Mouse (Mus musculus): ENCODE measurements at regions not wholly inside any gene's neighbourhood (a gene's known extent, or its start where the extent isn't known, plus 50 kb on each side); places are given as distances from the start of the nearest gene placed in this dataset.

DNA sequence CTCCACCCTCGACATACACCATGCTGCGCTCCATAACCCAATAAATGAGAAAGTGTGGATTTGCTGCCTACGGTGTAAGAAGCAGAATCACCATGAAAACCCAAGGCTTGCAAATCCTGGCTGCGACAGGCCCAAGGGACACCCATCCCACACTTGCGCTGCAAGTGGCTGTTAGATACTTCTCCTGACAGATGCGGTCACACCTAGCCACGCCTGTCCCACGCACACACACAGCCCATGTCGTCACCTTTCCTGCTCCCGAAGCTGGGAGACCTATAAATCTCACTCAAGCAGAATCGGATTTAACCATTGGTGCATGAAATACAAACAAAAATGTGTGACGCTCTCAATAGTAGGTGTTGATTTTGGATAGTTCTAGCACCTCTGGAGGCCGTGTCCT is 145.8 kb downstream of the Irs2 start:
- Histone ChIP-seq H3K9me3 (ENCODE audit: low read length) (no peaks in the 10 kb centered on the region), H3K27ac (no peak overlapping the region), H3K4me3 (ENCODE audit: low read length) (no peak overlapping the region), H3K9ac (replicated peaks; ENCODE audit: low read length) (no peak overlapping the region), H3K27me3 (ENCODE audit: insufficient read depth, low read length) (no peaks in the 10 kb centered on the region), H3K36me3 (ENCODE audit: insufficient read depth, low read length) (no peaks in the 10 kb centered on the region), H3K4me2 (ENCODE audit: low read depth, low read length) (no peak overlapping the region), H3K4me1 (ENCODE audit: insufficient read depth, low read length) (peaks cover 9% of the 10 kb centered on the region; the same call in 1 of the 2 replicates)
- no peak for DNase-seq (ENCODE audit: low spot score)
- WGBS = 85% methylated on average over 13 of the region's 13 CpGs
- no peak for TF ChIP-seq CTCF (IDR thresholded peaks at IDR 0.05; ENCODE audit: low read depth)
- ATAC-seq = no peak

DNA sequence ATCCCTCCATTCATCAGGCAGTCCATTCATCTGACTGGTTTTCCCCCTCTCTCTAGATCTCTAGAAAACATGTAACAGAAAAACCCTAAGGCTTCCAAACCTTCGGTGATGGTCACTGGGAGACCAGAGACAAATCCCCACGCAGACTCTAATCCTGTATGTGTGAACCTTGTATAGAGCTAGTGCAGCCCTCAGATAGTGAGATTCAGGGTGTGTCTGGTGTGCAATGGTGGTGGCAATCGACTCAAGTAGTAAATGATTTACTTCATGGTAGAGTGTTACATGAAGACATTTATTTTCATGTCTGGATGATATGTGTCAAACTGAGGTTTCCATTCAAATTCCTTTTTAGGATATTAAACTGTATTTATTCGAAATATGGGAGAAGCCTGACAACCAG is 147.4 kb downstream of the Irs2 start:
- no peak overlapping the region for H3K27ac ChIP-seq
- no peak overlapping the region for H3K9ac ChIP-seq (replicated peaks; ENCODE audit: low read length)
- DNase-seq (ENCODE audit: low spot score) = no peak
- no peaks in the 10 kb centered on the region for H3K9me3 ChIP-seq (ENCODE audit: low read length)
- no peaks in the 10 kb centered on the region for H3K27me3 ChIP-seq (ENCODE audit: insufficient read depth, low read length)
- peaks cover 6% of the 10 kb centered on the region; the same call in 1 of the 2 replicates for H3K4me1 ChIP-seq (ENCODE audit: insufficient read depth, low read length)
- no peaks in the 10 kb centered on the region for H3K36me3 ChIP-seq (ENCODE audit: insufficient read depth, low read length)
- no peak overlapping the region for H3K4me3 ChIP-seq (ENCODE audit: low read length)
- TF ChIP-seq CTCF (IDR thresholded peaks at IDR 0.05; ENCODE audit: low read depth) = no peak
- 86% methylated on average over 4 of the region's 4 CpGs for WGBS
- ATAC-seq = no peak
- no peak overlapping the region for H3K4me2 ChIP-seq (ENCODE audit: low read depth, low read length)

DNA sequence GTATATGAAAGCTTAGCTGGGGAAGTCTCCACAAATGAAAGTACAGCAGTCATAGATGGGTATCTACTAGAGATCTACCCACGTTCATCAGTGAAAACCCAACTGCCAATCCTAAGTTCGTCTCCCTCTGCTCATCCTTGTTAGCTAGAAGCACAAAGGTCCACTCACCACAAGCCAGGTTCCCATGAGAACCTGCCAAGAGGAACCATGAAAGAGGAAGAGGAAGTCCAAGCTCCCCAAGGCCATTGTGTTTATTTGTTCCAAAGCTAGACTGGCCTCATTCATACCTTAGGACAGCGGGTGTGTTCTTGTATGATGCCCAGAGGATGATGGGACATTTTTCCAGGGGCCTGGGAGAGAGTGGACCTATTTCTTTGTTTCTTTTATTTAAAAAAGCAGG is 150.4 kb downstream of the Irs2 start:
- Histone ChIP-seq H3K9me3 (ENCODE audit: low read length) (no peaks in the 10 kb centered on the region), H3K27me3 (ENCODE audit: insufficient read depth, low read length) (no peaks in the 10 kb centered on the region), H3K36me3 (ENCODE audit: insufficient read depth, low read length) (no peaks in the 10 kb centered on the region), H3K4me2 (ENCODE audit: low read depth, low read length) (no peak overlapping the region), H3K9ac (replicated peaks; ENCODE audit: low read length) (no peak overlapping the region), H3K27ac (no peak overlapping the region), H3K4me3 (ENCODE audit: low read length) (no peak overlapping the region), H3K4me1 (ENCODE audit: insufficient read depth, low read length) (no peaks in the 10 kb centered on the region)
- no peak for ATAC-seq
- WGBS = 91% methylated on average over 3 of the region's 3 CpGs
- no peak for DNase-seq (ENCODE audit: low spot score)
- no peak for TF ChIP-seq CTCF (IDR thresholded peaks at IDR 0.05; ENCODE audit: low read depth)

DNA sequence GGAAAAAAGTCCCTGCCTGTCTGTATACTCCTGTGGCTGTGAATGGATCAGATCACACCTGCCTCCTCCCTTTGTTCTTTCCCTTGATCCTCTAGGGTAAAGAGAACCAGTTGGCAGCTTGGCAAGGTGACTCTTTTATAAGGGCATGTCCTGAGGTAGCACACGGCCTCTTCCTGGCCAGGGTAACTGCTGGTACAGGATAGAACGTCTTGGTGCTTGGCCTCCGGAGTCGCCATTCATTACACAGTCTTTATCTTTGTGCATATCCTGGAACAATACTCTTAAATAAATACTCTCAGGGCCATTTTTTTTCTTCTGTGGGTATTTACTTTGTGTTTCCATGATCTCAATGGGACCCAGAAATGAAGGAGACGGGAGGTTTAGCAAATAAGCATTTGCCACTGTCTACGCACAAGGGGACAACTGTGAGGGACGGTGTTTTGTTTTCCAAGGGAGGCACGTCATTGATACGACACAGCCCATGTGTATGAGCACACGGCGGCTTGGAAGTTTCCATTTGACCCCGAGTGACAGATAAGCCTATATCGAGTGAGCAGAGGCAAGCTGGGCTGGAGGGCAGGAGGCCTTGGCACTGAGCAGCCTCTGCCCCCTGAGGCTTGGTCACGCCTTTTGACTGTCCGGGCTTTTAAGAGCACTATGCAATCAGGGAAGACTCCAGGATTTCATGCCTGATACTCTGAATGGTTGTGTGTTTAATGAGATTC is 151.1 kb downstream of the Irs2 start:
- Histone ChIP-seq H3K4me3 (ENCODE audit: low read length) (no peak overlapping the region), H3K36me3 (ENCODE audit: insufficient read depth, low read length) (no peaks in the 10 kb centered on the region)

DNA sequence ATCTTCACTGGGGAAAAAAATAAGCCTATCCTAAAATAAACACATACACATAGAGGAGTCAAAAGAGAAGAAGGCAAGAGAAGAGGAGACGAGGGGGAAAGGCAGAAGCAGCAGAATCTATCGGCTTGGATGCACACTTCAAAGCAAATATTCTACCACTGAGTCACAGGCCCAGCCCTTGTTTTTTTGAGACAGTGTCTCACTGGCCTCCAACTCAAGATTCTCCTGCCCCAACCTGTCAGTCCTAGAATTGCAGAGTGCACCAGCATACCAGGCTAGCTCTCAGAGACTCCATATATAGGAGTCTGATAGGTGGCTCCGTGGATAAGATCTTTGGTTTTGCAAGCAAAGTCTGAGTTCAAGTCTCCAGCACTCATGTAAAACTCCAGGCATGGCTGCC is 152.6 kb downstream of the Irs2 start:
- H3K9ac ChIP-seq (replicated peaks; ENCODE audit: low read length) = no peak overlapping the region
- ATAC-seq = no peak
- no peaks in the 10 kb centered on the region for H3K36me3 ChIP-seq (ENCODE audit: insufficient read depth, low read length)
- no peaks in the 10 kb centered on the region for H3K27me3 ChIP-seq (ENCODE audit: insufficient read depth, low read length)
- H3K4me1 ChIP-seq (ENCODE audit: insufficient read depth, low read length) = no peaks in the 10 kb centered on the region
- TF ChIP-seq CTCF (IDR thresholded peaks at IDR 0.05; ENCODE audit: low read depth) = no peak
- H3K9me3 ChIP-seq (ENCODE audit: low read length) = no peaks in the 10 kb centered on the region
- H3K4me2 ChIP-seq (ENCODE audit: low read depth, low read length) = no peak overlapping the region
- H3K27ac ChIP-seq = no peak overlapping the region
- DNase-seq (ENCODE audit: low spot score) = no peak
- no peak overlapping the region for H3K4me3 ChIP-seq (ENCODE audit: low read length)
- WGBS = 95% methylated on average over 3 of the region's 3 CpGs

More for the DNA sequence above, 151.1 kb downstream of the Irs2 start:
- Histone ChIP-seq H3K27me3 (ENCODE audit: insufficient read depth, low read length) (no peaks in the 10 kb centered on the region), H3K9ac (replicated peaks; ENCODE audit: low read length) (no peak overlapping the region), H3K4me1 (ENCODE audit: insufficient read depth, low read length) (no peaks in the 10 kb centered on the region), H3K27ac (no peak overlapping the region), H3K4me2 (ENCODE audit: low read depth, low read length) (no peak overlapping the region), H3K9me3 (ENCODE audit: low read length) (no peaks in the 10 kb centered on the region)
- 38% methylated on average over 15 of the region's 15 CpGs for WGBS
- DNase-seq (ENCODE audit: low spot score) (no peak), ATAC-seq (no peak)
- no peak for TF ChIP-seq CTCF (IDR thresholded peaks at IDR 0.05; ENCODE audit: low read depth)

DNA sequence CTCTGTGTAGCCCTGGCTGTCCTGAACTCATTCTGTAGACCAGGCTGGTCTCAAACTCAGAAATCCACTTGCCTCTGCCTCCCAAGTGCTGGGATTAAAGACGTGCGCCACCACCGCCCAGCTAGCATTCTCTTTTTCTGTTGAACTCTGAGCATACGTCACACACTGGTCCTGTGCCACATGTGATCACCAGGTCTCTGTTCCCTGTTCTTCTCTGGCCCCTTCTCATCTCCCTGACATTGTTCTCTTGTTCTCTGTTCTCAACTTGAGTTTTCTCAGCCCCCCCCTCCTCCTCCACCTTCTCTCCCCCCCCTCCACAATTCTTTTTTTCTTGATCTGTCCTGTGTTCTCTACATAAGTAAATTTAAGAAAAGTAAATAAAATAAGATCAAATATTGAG is 153.1 kb downstream of the Irs2 start:
- no peak overlapping the region for H3K9ac ChIP-seq (replicated peaks; ENCODE audit: low read length)
- WGBS = 80% methylated on average over 4 of the region's 4 CpGs
- H3K4me2 ChIP-seq (ENCODE audit: low read depth, low read length) = no peak overlapping the region
- H3K4me3 ChIP-seq (ENCODE audit: low read length) = no peak overlapping the region
- ATAC-seq (no peak), DNase-seq (ENCODE audit: low spot score) (no peak)
- no peaks in the 10 kb centered on the region for H3K27me3 ChIP-seq (ENCODE audit: insufficient read depth, low read length)
- no peaks in the 10 kb centered on the region for H3K36me3 ChIP-seq (ENCODE audit: insufficient read depth, low read length)
- no peaks in the 10 kb centered on the region for H3K4me1 ChIP-seq (ENCODE audit: insufficient read depth, low read length)
- no peaks in the 10 kb centered on the region for H3K9me3 ChIP-seq (ENCODE audit: low read length)
- no peak for TF ChIP-seq CTCF (IDR thresholded peaks at IDR 0.05; ENCODE audit: low read depth)
- H3K27ac ChIP-seq = no peak overlapping the region

DNA sequence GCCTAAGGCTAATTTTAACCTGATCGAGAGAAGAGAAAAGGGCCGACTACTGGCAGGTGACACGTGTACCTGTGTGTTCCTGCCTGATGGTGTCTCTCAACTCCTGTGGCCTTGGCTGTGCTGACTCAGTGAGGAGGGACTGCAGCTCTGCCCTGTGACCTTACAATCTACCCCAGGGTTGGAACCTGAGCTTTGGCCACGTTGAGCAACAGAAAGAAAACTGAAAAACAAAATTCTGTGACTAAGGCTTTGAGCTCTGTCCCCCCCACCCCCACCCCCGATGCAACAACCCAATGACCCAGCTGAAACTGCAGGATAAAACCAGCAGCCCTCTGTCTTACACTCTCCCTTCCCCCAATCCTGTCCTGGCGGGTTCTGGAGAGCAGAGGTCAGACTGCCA is 153.7 kb downstream of the Irs2 start:
- Histone ChIP-seq H3K4me3 (ENCODE audit: low read length) (no peak overlapping the region), H3K9ac (replicated peaks; ENCODE audit: low read length) (no peak overlapping the region), H3K27me3 (ENCODE audit: insufficient read depth, low read length) (no peaks in the 10 kb centered on the region), H3K4me1 (ENCODE audit: insufficient read depth, low read length) (no peaks in the 10 kb centered on the region), H3K9me3 (ENCODE audit: low read length) (no peaks in the 10 kb centered on the region), H3K36me3 (ENCODE audit: insufficient read depth, low read length) (no peaks in the 10 kb centered on the region), H3K27ac (no peak overlapping the region), H3K4me2 (ENCODE audit: low read depth, low read length) (no peak overlapping the region)
- no peak for DNase-seq (ENCODE audit: low spot score)
- 60% methylated on average over 6 of the region's 6 CpGs for WGBS
- no peak for ATAC-seq
- TF ChIP-seq CTCF (IDR thresholded peaks at IDR 0.05; ENCODE audit: low read depth) = no peak
